ENCODE assay signal across 24 mouse cellular contexts in genomic region chr7:112567004-112567403, GRCm38 (mm10).
"Had no signal": no experiment of that assay in that cellular context is flagged by ENCODE, and none has a peak within 500 bp of the region (broad histone marks: within the 10 kb centered on the region; RNA-seq: fewer than 3 reads in every experiment).

No protein-coding gene starts in this region.

- ATAC-seq: forebrain, embryonic 16.5 days; hindbrain, postnatal 0 days; intestine, embryonic 16.5 days had no signal

- H3K4me1 ChIP-seq: hindbrain, embryonic 15.5 days; limb, embryonic 13.5 days; limb, embryonic 15.5 days had no signal

- H3K9ac ChIP-seq: heart, embryonic 12.5 days; hindbrain, embryonic 13.5 days; hindbrain, embryonic 15.5 days; kidney, embryonic 15.5 days; limb, embryonic 13.5 days; limb, embryonic 15.5 days had no signal

- H3K36me3 ChIP-seq: hindbrain, embryonic 15.5 days had no signal

- H3K4me2 ChIP-seq: heart, embryonic 12.5 days; hindbrain, embryonic 13.5 days; hindbrain, embryonic 15.5 days; kidney, embryonic 15.5 days; limb, embryonic 13.5 days; limb, embryonic 15.5 days had no signal

- DNase-seq: gastrocnemius, adult 2 months; gastrocnemius, postnatal 10 days; gastrocnemius, postnatal 36 days; heart, adult 11 months; heart, postnatal 36 days; kidney, adult 11 months; kidney, adult 2 months; kidney, adult 9 months; kidney, postnatal 14 days; kidney, postnatal 36 days; layer of hippocampus, adult 9-11 months; layer of hippocampus, postnatal 36 days; left cerebral cortex, postnatal 4 days had no signal

- H3K9me3 ChIP-seq: heart, embryonic 10.5 days; heart, embryonic 12.5 days; hindbrain, embryonic 13.5 days; kidney, embryonic 15.5 days; limb, embryonic 13.5 days; limb, embryonic 15.5 days had no signal

- H3K27me3 ChIP-seq: heart, embryonic 12.5 days; hindbrain, embryonic 13.5 days; hindbrain, embryonic 15.5 days; kidney, embryonic 15.5 days; limb, embryonic 13.5 days; limb, embryonic 15.5 days had no signal

- H3K4me3 ChIP-seq: gastrocnemius, adult 2 months; heart, embryonic 10.5 days; heart, embryonic 12.5 days; hindbrain, embryonic 13.5 days; hindbrain, embryonic 15.5 days; kidney, embryonic 15.5 days; limb, embryonic 13.5 days; limb, embryonic 15.5 days had no signal

- H3K27ac ChIP-seq: gastrocnemius, adult 2 months; heart, embryonic 10.5 days; hindbrain, embryonic 13.5 days; hindbrain, embryonic 15.5 days; hindbrain, postnatal 0 days; kidney, embryonic 15.5 days; kidney, postnatal 0 days; limb, embryonic 13.5 days; limb, embryonic 15.5 days had no signal
